Mouse (Mus musculus) embryonic fibroblast, embryonic 13.5 days (primary cell): ENCODE results near the gene Tmco1. TPM values are rescaled to one million over a fixed set of nuclear protein-coding genes. Genes with fewer than 3 reads are reported as not detected.

Experiments used
- H3K27ac ChIP-seq: 2 replicates; pipeline ENCODE4 v1.5.1; 2012; ENCODE audit warnings: low read length, control low read depth, inconsistent platforms; ENCODE audit not compliant: insufficient read depth
- H3K4me1 ChIP-seq: 2 replicates; pipeline ENCODE4 v1.6.1; 2011; ENCODE audit warnings: low read length; ENCODE audit not compliant: control insufficient read depth, insufficient read depth
- H3K4me3 ChIP-seq: 2 replicates; pipeline ENCODE4 v1.5.1; 2011; ENCODE audit warnings: mild to moderate bottlenecking, control low read depth, low read length; ENCODE audit not compliant: insufficient read depth
- CTCF ChIP-seq: IDR thresholded peaks from 2 replicates; pipeline ENCODE4 v1.5.1; 2011; ENCODE audit warnings: mild to moderate bottlenecking, control low read depth, low read length, moderate library complexity, borderline replicate concordance; ENCODE audit not compliant: insufficient read depth
- POLR2A ChIP-seq: IDR thresholded peaks from 2 replicates; pipeline ENCODE4 v1.6.1; 2011; ENCODE audit warnings: low read depth, mild to moderate bottlenecking, control low read depth, low read length, moderate library complexity
- polyA plus RNA-seq: library from polyadenylated mRNA; stranded (reverse); fragments of >200 nt; gene quantifications from 2 replicates; pipeline ENCODE4 v1.2.4, GENCODE M21; 2011; ENCODE audit warnings: low read depth; ENCODE audit not compliant: missing spikeins, insufficient read length

The Tmco1 gene
- polyA plus RNA-seq, 1 experiment: 105 TPM

DNA sequence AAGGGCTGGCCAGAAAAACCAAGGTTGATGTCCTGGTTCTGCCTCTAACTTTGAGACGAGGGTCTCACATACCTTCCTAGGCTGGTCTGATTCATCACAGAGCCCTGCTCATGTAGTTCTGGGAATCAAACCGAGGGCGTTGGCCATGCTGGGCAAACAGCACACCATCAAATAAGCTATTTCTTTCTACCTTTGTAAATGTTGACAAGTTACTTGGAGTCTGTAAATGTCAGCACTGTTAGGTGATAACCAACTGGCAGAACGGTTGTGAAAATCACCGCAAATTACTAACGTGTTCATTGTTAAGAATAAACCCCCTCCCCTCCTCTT lies 17.9 kb upstream of the Tmco1 start:
- Histone ChIP-seq H3K4me1 (0 out of 2 replicates have a peak, but pooled peaks cover 5% of the 10 kb centered on the region), H3K4me3 (no peak overlapping the region), H3K27ac (no peak overlapping the region)
- TF ChIP-seq POLR2A: no peak
- TF ChIP-seq CTCF: no peak

DNA sequence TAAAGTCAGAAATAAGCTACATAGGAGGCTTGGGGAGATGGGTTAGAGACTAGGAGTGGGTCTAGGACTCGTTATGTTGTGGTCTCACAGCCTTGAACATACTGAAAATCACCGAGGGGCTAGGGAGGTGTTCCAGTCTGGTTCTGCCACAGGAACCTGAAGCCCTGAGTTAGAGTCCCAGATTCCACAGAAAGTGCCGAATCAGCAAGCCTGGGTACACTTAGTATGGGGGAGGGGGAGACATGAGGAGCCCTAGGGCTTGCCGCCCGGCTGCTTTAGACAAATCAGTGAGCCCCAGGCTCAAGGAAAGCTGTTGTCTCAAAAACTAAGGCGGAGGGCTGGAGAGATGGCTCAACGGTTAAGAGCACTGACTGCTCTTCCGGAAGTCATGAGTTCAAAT lies 16.6 kb upstream of the Tmco1 start:
- Histone ChIP-seq H3K27ac (no peak overlapping the region), H3K4me1 (0 out of 2 replicates have a peak, but pooled peaks cover 2% of the 10 kb centered on the region), H3K4me3 (no peak overlapping the region)
- TF ChIP-seq CTCF (no peak), POLR2A (no peak)

DNA sequence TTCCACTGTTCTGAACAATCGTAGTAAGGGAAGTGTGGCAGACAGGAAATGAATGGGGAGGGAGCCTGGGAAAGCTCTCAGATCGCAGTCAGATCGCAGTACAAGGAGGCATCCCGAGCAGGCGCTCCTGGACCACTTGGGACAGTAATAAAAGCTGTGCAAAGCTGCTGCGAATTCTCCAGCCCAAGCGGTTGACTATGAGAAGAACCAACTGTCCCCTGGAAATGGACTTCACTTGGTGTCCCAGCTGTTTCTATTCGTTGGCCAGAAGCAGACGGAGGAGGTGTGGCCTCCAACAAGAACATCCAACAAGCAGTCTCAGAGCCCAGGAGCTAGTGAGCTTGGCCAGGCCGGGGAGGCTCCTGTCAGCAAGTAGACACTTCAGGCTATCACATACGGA lies 15.7 kb upstream of the Tmco1 start:
- Histone ChIP-seq H3K4me3 (no peak overlapping the region), H3K4me1 (0 out of 2 replicates have a peak, but pooled peaks cover 2% of the 10 kb centered on the region), H3K27ac (no peak overlapping the region)
- TF ChIP-seq POLR2A (no peak), CTCF (no peak)

DNA sequence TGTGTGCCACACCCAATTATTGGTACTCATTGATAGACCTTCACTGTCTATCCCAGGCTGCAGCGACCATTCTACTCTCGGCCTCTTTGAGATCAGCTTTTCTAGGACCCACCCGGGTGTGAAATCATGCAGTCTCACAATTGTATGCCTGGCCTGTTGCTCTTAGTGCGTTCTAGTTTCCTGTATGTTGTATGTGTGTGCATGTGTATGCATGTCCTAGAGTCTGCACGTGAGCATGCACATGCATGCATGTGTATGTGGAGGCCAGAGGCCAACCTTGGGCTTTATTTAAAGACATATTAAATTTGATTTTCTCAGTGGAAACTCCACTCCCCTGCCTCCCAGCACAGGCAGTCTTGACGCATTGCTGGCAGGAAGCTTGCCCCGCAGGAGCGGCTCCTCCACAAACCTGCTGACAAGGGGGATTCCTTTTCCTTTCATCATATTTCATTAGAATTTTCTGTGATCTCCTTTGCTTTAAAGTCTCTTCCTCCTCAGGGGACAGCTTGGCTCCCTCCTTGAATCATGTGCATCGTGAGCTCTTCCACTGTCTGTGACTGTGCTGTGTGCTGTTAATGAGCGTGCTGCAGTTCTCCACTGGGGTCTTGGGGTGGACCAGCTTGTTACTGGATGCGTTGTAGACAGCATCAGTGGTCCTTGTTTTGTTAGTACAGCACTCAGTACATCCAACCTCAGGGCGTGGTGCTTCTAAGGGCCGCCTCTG lies 12.3 kb upstream of the Tmco1 start:
- Histone ChIP-seq H3K4me1 (no peaks in the 10 kb centered on the region), H3K27ac (no peak overlapping the region), H3K4me3 (no peak overlapping the region)
- TF ChIP-seq CTCF: no peak
- no peak for TF ChIP-seq POLR2A

DNA sequence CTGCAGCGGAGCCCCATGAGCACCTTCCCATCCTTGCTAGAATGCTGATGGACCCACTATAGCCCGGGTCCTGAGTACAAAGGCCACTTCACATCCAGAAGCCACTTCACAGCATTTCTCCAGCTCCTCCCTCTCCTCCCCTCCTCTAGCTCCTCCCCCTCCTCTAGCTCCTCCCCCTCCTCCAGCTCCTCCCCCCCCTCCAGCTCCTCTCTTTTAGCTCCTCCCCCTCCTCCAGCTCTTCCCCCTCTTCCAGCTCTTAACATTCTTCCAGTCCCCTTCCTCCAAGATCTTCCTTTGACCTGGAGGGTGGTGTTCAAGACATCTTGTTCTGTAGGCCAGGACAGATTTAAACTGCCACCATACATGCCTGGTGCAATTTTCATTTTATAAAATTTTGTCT lies 8.1 kb upstream of the Tmco1 start:
- Histone ChIP-seq H3K27ac (no peak overlapping the region), H3K4me1 (no peaks in the 10 kb centered on the region), H3K4me3 (no peak overlapping the region)
- TF ChIP-seq POLR2A: no peak
- TF ChIP-seq CTCF: no peak

DNA sequence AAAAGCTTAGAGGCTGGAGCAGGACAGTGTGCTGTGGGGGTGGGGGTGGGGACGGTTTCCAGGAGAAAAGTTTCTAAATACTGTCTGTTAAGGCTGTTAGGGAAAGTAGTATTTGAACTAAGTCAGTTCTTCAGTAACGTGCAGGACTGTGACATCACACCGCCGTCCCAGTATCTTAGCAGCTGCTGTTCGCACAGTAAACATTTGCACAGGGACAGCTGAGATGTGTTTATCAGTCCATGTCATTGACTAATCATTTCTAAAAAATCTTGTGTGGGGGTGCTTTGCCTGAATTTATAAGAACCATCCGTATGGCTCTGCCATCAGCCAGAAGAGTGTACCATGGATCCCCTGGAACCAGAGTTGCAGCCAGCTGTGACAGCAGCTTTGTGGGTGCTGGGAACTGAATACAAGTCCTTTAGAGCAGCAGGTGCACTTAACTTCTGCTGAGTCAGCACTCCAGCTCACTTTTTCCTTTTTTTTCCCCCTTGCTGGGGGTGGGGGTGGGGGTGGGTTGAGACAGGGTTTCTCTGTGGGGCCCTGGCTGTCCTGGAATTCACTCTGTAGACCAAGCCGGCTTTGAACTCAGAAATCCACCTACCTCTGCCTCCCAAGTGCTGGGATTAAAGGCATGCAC lies 2.6 kb upstream of the Tmco1 start:
- Histone ChIP-seq H3K4me3 (no peak overlapping the region), H3K4me1 (no peaks in the 10 kb centered on the region), H3K27ac (no peak overlapping the region)
- TF ChIP-seq CTCF (no peak), POLR2A (no peak)

DNA sequence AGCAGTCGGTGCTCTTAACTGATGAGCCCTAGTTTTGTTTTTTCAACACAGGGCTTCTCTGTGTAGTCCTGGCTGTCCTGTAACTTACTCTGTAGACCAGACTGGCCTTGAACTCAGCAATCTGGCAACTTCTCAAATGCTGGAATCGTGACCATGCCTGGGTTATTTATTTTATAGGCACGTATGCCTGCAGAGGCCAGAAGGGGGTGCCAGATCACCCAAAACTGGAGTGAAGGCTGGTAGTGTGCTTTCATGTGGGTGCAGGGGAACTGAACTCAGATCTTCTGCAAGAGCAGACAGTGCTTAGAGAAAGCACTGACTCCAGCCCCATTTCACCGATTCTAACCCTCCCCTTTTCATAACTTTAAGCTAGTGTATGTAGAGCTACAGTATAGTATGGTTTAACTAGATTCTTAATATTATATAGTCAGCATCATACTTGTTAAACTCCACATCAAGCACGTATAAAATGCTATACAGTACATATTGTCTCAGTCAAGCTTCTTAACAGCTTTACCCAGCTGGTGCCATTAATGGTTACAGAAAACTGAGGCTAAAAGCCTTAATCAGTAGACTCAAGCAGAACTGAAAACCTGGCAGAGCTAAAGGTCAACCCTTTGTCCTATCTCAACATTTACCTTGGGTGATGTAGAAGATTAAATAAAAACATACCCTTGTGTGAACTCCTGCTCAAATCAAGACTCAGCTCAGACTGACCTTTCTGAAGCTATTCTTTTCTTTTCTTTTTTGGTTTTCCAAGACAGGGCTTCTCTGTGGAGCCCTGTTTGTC lies 1.5 kb upstream of the Tmco1 start:
- Histone ChIP-seq H3K27ac (no peak overlapping the region), H3K4me3 (no peak overlapping the region), H3K4me1 (no peaks in the 10 kb centered on the region)
- TF ChIP-seq POLR2A: peak; percentile 9; the same call in 1 of the 2 replicates
- TF ChIP-seq CTCF: peak; percentile 33; the same call in 1 of the 2 replicates

DNA sequence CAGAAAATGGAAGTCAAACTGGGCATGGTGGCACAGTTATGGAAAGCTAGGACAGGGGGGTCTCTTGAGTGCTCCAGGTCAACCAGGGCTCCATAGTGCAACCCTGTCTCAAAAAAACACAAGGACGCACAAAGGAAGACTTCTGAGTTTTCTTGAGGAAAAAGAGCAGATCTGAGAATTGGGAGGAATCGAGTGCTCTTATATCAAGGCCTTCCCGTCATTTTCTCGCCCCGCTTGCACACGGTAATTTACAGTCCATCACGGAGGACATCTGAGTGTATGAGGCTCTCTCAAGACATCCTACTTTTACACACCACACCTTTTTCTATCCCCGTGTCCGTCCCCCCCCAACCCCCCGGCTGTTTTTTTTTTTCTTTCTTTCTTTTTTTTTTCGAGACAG lies 504 bp upstream of the Tmco1 start:
- Histone ChIP-seq H3K27ac (no peak overlapping the region), H3K4me1 (no peaks in the 10 kb centered on the region), H3K4me3 (peak overlapping the region; percentile 87)
- TF ChIP-seq CTCF (no peak), POLR2A (peak; percentile 21; the same call in 1 of the 2 replicates)

DNA sequence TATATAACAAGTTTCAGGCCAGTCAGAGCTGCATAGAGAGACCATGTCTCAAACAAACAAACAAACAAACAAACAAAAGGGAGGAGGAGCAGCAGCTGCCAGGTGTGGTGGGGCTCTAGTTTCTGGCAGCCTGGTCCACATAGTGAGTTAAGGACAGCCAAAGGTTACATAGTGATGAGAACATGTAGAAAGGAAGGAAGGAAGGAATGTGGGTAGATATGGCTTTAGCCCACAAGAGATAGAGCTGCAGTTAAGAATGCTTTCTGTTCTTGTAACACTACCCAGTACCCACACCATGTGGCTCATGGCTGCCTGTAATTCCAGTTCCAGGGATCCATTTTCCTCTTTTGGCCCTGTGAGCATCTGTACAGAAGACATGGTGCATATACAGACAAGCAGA lies 4.2 kb downstream of the Tmco1 start:
- H3K4me3 ChIP-seq: no peak overlapping the region
- TF ChIP-seq CTCF: no peak
- no peak for TF ChIP-seq POLR2A
- no peak overlapping the region for H3K27ac ChIP-seq
- no peaks in the 10 kb centered on the region for H3K4me1 ChIP-seq

DNA sequence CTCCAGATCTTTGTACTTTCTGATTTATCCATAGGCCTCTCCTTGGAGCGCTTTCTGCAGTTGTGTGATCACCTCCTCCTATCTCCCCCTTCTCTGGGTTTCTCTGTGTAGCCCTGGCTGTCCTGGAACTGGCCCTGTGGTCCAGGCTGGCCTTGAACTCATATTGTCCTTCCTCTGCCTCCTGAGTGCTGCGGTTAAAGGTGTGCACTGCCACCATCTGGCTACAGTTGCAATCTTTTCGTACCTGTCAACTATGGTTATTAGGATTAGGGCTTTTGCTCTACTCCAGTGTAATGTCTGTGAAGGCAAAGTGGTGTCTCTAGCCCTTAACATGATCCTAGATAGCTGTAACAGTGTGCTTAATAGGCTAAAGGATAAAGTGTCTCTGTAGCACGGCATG lies 5.0 kb downstream of the Tmco1 start:
- TF ChIP-seq POLR2A (no peak), CTCF (no peak; the same call in 1 of the 2 replicates)
- Histone ChIP-seq H3K4me1 (no peaks in the 10 kb centered on the region), H3K4me3 (no peak overlapping the region), H3K27ac (no peak overlapping the region)
